Mouse (Mus musculus) layer of hippocampus, postnatal 10 days (tissue): ENCODE measurements around the gene Tmem165. TPM values are rescaled to one million over a fixed set of nuclear protein-coding genes. Genes with fewer than 3 reads are reported as not detected.
A peak's percentile ranks its signal among the peaks of the same experiment; 100 is the strongest.

Experiments used
- DNase-seq, 2 experiments: peaks; one replicate each; pipeline ENCODE4 v3.0.0; 2021; ENCODE audit warnings: low spot score in 2 of 2
- long read RNA-seq: library from polyadenylated mRNA; stranded (forward); transcript quantifications from one replicate; pipeline ENCODE4 v2.0.0, GENCODE M21; 2023
- total RNA-seq, 2 experiments: library from RNA; stranded (reverse); gene quantifications; 2 replicates each; pipeline ENCODE4 v1.2.3; 2021

The Tmem165 gene
- 10 to 100 TPM; 48.0 to 51.7 TPM for total RNA-seq
- long read RNA-seq, transcript Tmem165-201 (6 exons, 1,897 nt): major isoform, 93 of 102 reads
- long read RNA-seq, partial matches to known transcripts: 2 of 102 reads
- long read RNA-seq, other reads (novel, unspliced or antisense): 6 of 102 reads

DNA sequence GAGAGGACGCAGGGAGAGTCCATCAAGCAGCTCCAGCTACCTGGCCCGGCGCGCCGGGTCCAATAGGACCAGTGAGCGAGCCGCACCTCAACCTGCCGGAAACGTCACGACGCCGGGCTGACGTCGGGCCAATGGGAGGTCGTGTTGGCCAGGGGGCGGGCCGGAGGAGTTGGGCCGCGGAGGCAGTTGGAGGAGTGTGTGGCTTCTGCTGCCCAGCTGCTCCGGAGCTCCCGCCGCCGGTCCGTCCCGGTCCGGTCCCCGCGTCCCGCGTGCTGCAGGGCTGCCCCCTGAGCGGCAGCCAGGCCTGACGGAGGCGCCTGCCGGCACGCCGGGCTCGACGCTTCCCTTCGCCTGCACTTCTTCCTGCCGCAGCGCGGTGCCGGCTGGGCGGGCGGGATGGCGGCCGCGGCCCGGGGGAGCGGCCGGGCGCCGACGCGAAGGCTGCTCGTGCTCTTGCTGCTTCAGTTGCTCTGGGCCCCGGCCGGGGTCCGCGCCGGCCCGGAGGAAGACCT lies at the start of gene Tmem165:
Gene Tmem165, plus strand, starts transcription at position 131 of the 512 bp plus-strand sequence.
- DNase-seq: peak; percentile 94 to 97

GRCm38 (mm10) chr5:76135644-76136043 lies 48.0 kb upstream of the Tmem165 start:
- no peak for DNase-seq

DNA sequence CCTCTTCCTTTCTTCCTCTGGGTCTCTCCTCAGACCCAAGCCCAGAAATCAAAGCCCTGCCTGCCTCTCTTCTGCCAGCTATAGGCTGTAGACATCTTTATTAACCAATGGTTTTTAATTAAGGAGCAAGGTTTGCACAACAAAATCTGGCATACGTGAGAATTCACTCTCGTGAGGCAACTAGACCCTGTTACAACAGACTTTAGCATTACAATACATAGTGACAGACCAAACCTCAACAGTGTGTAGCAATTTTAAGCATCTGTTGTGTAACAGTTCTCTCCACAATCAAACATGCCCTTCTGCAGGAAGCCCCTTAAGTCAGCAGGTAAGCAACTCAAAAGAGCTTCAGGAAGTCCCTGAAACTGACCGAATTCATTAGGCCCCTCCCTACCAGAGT lies 47.4 kb upstream of the Tmem165 start:
- no peak for DNase-seq

GRCm38 (mm10) chr5:76137586-76137985 lies 46.1 kb upstream of the Tmem165 start:
- no peak for DNase-seq

GRCm38 (mm10) chr5:76138071-76138470 lies 45.6 kb upstream of the Tmem165 start:
- DNase-seq: no peak

- DNase-seq: no peak
Observed at GRCm38 (mm10) chr5:76138512-76138911, 45.2 kb upstream of the Tmem165 start.

- peak; percentile 21 to 22 for DNase-seq
Observed at GRCm38 (mm10) chr5:76139171-76139671, 44.5 kb upstream of the Tmem165 start.

- peak; percentile 97 to 98 for DNase-seq
Observed at GRCm38 (mm10) chr5:76139808-76140729, 43.6 kb upstream of the Tmem165 start, which contains the start of gene Srd5a3. Srd5a3 (plus strand) TSS chr5:76140271.

GRCm38 (mm10) chr5:76140730-76141066 lies 43.0 kb upstream of the Tmem165 start:
- no peak for DNase-seq

DNA sequence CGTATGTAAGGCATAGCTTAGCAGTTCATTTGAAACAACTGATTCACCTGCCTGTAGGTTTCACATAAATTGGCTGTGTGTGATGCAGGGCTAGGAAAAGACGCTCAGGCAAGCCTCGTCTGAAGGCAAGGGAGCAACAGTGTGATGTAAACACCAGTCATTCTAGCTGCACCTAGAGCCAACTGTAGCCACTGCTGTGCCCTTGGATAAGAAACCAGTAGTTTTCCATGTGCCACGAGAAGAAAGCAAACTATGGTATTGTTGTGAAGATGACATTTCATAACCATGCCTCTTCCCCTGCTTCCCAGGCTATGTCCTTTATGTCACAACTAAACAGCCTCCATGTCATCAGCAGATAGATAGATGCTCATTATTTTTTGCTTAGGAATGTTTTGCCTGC lies 40.3 kb upstream of the Tmem165 start:
- DNase-seq: no peak

DNA sequence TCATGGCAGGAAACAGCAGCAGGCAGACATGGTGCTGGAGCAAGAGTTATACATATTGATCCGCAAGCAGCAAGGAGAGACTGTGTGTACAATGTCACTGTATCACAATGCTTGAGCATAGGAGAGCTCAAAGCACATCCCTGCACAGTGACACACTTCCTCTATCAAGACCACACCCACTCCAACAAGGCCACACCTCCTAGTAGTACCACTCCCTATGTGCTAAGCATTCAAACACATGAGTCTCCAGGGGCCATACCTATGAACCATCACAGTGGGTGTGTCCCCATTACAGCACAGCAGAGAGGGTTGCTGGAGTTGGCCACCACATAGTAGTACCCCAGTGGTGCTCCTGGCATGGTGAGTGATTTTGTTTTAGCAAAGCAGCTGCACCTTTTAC lies 37.3 kb upstream of the Tmem165 start:
- DNase-seq: no peak

- no peak for DNase-seq
Observed at GRCm38 (mm10) chr5:76149436-76149835, 34.2 kb upstream of the Tmem165 start.

DNA sequence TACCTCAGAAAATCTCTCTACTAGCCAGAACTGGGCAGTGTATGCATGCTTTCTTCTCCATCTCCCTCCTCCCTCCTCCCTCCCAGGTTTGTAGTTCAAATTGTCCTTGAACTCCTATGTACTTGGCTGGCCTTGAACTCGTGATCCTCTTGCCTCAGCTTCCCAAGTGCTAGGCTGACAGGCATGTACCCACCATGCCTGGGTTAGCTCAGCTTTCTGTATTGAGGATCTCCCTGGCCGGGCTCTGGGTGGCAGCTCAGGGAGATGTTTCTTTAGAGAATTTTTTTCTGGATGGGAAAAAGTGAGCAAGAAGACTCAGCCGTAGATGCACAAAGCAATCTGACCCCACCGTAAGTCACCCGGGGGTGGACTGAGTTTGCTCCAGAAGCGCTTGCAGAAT lies 30.7 kb upstream of the Tmem165 start:
- no peak for DNase-seq

DNA sequence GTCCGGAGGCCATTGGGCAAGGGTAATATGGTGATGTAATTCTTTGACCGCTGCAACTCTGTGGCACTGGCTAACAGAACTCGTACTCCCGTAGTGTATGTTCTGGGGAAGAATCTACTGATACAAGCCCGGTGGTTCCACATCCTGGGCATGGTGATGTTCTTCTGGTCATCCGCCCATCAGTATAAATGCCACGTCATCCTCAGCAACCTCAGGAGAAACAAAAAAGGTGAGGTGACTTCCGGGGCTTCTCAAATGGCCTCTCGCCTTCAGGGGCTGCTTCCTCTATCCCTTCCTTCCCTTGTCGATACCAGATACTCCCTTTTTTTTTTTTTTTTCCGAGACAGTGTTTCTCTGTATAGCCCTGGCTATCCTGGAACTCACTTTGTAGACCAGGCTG lies 30.2 kb upstream of the Tmem165 start:
- no peak for DNase-seq

DNA sequence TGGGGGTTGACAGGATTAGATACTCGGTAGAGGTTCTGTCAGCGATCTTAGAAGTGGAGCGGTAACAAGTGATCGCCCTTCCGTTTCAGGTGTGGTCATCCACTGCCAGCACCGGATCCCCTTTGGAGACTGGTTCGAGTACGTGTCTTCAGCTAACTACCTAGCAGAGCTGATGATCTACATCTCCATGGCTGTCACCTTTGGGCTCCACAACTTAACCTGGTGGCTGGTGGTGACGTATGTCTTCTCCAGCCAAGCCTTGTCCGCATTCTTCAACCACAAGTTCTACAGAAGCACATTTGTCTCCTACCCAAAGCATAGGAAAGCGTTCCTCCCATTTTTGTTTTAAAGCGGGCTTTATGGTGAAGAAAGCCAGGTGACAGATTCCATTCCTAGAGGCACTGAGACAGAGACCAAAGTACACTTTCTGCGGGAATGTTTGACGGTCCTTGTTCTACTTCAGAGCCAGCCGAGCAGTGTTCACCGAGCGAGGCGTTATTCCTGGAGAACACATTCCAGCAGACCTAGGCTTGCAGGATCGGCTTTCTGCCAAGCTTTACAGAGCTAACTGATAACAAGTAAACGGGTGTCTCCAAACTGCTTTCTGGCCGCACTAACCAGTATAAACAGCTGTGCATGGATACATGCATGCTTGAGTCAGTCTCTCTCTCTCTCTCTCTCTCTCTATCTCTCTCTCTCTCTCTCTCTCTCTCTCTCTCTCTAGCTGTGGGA lies 29.1 kb upstream of the Tmem165 start:
- DNase-seq: no peak

GRCm38 (mm10) chr5:76159555-76159954 lies 24.1 kb upstream of the Tmem165 start:
- no peak for DNase-seq

DNA sequence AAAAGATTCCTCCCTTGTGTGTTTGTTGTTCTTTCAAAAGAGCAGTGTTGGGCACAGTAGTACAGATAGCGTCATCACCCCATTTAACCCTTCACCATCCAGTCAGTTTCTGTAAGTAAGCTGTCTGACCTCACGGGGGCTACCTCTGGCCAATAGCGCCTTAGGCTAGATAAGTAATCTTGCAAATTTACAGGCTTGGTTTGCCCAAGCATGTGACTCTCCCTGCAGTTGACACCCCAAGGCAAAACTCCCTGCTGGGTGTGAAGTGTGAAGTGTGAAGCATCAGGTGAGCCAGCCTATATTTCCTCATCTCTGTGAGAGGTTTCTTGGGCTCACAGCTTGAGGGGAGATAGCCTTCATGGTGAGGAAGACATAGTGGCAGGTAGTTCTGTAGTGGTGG lies 23.6 kb upstream of the Tmem165 start:
- DNase-seq: no peak

- no peak for DNase-seq
Observed at GRCm38 (mm10) chr5:76161491-76161890, 22.2 kb upstream of the Tmem165 start.

DNA sequence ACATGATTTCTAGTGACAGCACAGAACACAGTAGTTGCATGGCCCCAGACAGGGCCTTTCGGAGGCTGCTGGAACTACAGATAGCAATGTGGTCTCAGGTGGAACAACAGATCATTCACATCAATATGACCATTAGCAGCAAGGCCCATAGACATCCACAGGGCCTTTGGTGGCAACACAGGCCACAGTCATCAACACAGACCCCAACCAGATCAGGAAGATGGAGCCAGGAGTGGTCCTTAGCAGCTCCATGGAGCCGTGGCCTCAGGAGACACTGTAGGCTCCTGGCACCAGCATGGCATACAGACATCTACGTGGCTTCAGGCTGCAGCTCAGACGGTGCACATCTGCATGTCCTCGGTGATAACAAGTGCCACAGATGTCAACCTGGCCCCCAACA lies 20.8 kb upstream of the Tmem165 start:
- DNase-seq: no peak

DNA sequence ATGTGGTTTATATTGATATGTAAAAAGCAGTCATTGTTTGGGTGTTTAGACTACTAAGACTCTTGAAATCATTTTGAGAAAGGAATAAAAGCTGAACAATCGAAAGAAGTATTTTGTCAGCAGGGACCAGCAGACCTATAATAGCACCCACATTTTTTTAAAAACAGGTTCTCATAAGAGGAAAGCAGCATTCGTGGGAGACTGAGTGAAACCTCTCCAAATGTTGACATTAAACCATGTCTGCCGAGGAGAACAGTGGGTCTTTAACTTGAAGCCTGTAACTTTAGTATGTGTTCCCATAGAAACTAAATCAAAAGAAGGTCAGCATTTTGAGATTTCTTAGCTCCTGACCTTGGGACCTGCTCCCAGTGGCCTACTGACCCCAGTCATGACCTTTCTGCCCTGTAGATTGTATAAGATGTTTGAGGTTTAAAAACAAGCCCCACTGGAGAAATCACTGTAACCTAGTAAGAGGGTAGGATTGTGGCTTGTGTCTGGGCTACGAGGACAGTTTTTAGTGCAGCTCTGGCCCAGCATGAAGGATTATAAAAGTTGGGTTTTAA lies 19.8 kb upstream of the Tmem165 start:
- DNase-seq: no peak

- DNase-seq: no peak
Observed at GRCm38 (mm10) chr5:76164827-76165226, 18.9 kb upstream of the Tmem165 start.
